Mouse (Mus musculus) kidney, adult 2 months (tissue): ENCODE measurements around the gene Ghrhr.

Experiments used
- CTCF ChIP-seq: fragments of 200-500 bp; conservative IDR thresholded peaks from 2 replicates; pipeline ENCODE4 v1.5.1; 2011; ENCODE audit warnings: low read depth, mild to moderate bottlenecking, control low read depth, low read length, moderate library complexity, mixed read lengths; ENCODE audit not compliant: insufficient read depth, insufficient read length
- POLR2A ChIP-seq: fragments of 200-500 bp; IDR thresholded peaks from one replicate; pipeline ENCODE4 v1.6.1; 2011; ENCODE audit warnings: low read depth, low read length, control low read depth

GRCm38 (mm10) chr6:55356017-55356703 is 19.9 kb upstream of the Ghrhr start:
- TF ChIP-seq POLR2A (no peak), CTCF (no peak)
